Mouse (Mus musculus): ENCODE measurements around the gene Tiam2.

- TF ChIP-seq CTCF (IDR thresholded peaks at IDR 0.05; ENCODE audit: low read depth, low read length) (no peak), POLR2A (IDR thresholded peaks at IDR 0.05; ENCODE audit: borderline replicate concordance, low read depth, low read length) (no peak)
Observed at GRCm38 (mm10) chr17:3557331-3558311, 231.2 kb downstream of the Tiam2 start, which contains the start of gene Tfb1m.
